Mouse (Mus musculus) left cerebral cortex, adult 9 months (tissue): ENCODE measurements around the gene Ddrgk1.

Source experiments
- DNase-seq, 2 experiments: peaks; one replicate each; pipeline ENCODE4 v3.0.0; 2022; ENCODE audit warnings: low spot score in 2 of 2

Ddrgk1 gene

DNA sequence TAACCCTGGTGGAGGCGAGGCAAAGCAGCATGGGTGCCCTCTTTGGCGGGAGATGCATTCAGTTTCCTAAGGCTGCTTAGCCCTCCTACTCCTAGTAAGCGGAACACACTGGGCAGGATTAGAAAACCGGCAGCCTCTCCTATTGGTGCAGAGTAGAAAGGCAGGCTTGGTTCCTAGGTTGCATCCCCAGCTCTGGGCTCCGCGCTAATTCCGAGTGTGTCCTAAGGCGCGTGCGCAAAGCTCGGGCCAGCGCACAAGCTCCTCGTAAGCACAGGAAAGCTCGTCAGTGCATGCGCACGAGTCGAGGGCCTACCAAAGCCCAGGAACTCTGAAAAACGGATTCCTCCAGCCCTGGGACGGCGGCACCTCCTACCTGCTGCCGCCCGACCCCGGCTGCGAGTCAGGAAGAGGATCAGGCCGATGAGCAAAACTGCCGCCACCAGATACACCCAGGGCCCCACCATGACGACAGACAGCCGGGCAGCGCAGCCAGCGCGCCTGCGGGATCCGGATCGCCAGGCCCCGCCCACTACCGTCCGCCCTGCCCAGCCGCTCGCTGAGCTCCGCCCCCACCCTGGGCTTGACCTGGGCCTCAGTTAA, at the start of gene Ddrgk1:
Gene Ddrgk1, minus strand, starts transcription at position 558 of the 600 bp plus-strand sequence.
- DNase-seq, result peak; percentile 95

DNA sequence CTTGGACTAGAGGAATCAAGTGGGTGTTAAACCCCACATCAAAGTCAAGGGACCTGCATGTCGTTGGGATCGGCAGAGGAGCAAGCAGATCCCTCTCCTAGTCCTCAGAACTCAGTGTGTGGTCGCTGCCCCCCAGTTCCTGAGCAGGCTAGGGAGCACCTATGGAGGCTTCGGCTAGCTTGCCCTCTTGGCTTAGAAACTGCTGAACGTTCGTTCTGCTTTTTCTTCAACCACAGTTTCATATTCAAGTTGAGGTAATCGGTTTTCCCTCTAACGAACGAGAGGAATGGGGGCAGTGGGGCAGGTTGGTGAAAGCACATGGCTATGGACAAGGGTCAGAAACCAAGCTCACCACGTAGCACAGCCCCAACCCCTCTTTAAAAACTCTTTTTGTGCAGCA, 42.6 kb upstream of the Ddrgk1 start:
- DNase-seq, result no peak

DNA sequence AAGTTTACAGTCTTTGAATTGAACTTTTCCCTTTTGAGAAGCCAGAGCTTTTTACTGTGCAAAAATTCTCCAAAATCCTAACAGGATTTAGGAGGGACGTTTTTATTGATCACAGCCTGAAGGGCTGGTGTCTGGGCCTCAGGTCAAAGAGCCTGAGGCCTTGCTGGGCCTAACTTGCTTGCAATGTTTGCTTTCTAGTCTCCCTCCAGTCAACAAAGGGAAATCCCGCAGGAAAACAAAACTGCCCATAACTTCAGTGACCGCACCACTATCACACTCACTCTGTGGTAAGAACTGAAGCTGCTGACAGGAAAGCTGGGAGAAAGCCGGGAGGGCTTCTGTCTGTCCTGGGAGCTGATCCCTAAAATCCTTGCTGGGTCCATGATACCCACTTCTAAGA, 42.1 kb upstream of the Ddrgk1 start:
- DNase-seq, result no peak

DNA sequence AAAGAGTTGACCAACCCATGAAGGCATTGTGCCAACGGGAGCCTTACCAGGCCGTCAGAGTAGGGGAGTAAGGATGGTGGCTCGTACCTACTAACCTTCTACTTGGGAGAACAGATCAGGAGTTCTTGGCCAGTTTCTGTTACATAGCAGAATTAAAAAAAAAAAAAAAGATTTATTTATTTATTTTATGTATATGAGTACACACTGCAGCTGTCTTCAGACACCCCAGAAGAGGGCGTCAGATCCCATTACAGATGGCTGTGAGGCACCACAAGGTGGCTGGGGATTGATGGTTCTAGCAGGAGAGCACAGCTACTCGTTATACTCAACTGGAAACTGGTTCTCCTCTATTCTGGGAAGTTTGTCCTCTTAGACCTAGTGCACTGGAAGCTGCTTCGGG, 40.7 kb upstream of the Ddrgk1 start:
- DNase-seq, result no peak

DNA sequence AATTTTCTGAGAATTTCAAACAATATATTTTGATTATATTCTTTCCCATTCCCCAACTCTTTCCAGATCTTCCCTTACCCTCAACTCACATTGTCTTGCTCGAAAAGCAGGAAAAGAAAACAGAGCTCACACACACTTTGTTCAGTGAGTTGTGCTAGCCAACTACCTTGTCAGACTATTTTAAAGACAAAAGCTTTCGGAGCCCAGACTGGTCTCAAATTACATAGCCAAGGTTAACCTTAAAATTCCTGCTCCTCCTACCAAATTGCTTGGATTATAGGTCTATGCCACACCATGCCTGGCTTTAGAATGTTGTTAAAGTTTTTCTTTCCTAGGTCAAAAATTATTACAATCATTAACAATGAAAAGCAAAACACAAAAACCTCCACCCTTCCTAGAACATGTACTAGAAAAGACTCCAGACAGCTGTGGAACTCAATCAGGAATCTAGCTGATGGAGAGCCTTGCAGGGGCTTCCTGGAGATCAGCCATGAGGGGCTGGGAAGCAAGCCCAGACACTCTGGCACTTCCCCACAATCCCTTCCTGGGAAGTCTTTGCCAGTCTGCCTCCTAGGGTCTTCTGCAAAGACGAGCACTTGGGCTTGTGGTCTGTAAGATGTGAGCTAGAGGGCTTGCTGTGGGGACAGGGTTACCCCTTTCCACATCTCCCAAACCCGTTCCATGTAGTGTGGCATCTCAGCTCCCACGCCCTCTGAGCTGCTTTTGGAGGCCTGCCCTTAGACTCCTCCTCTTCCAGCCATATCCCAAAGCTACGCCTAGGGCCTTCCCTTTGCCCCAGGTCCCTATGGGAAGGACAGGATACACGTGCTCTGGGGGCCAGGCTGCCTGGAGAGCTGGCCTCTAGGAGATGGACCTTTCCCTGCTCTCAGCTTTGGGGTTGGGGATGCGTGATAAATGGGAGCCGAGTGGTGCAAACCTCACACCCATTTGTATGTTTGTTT, 39.9 kb upstream of the Ddrgk1 start:
- DNase-seq, result no peak

DNA sequence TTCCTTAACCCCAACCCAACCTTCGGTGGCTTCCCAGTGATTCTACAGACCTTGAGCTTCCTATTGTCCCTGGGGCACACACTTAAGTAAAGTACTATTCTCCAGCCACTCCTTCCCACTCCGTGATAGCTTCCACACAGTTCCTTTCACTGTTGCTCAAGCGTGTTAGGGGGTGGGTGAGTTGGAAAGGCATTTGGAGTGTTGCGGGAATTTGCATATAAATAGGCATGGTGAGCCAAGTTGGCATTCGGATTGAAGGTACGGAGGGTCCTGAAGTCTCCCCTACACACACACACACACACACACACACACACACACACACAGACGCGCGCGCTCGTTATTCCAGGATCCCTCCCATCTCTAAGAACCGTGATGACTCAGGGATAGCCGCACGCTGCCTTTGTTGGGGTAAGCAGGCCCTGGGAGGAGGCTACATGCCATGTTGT, 33.4 kb upstream of the Ddrgk1 start:
- peak in 1 of 2 experiments; percentile 34 for DNase-seq

DNA sequence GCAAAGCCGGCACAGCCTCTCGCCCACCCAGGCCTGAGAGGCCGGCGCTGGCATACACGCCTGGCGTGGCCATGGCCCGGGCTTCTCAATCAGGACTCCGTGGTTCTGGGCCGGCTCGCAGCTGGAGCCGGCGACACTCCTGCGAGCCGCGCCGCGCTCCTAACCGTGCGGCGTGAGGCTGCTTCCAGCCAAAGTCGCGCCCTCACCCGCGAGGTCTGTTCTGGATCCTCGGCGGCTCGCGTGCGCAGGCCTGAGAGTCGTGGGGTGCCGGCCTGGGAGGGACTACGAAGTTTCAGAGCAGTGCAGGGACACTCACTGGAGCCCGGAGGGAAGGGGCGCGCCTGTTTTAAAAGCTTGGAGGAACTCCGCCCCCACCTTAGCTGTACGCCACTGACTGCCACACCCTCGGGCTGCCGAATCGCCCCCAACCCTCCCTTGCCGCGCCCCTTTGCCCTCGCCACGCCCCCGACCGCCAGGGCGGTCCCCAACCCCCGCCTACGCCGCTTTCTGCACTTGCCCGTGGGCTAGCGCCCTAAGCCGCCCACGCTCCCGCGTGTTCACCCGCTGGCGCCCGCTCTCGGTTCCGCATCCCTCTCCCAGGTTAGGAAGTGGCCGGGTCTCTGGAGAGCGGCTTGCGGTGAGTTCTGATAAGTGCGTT, 32.8 kb upstream of the Ddrgk1 start, which contains the start of gene Slc4a11:
Gene Slc4a11, minus strand, starts transcription at position 367 of the 658 bp plus-strand sequence.
- DNase-seq, result peak in 1 of 2 experiments; percentile 18

DNA sequence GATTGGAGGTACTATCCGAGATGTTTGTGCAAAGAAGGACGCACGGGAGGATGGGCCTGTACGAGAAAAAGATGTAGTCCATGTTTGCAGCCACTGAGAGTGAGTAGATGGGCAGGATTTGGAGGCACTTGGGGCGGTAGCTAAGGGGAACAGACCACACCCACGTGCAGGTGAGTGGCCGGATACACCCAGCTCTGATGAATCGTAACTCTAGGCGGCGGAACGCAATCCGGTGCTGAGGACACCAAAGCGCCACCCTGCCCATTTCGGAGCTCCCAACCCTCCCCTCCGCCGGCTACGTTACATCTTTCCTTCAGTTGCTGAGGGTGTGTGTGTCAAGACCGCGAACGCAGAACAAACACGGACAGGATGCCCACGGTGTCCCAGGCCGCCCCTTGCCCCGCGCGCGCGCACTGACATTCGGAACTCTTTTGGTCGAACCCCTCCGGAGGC, 32.3 kb upstream of the Ddrgk1 start:
- DNase-seq, result no peak

DNA sequence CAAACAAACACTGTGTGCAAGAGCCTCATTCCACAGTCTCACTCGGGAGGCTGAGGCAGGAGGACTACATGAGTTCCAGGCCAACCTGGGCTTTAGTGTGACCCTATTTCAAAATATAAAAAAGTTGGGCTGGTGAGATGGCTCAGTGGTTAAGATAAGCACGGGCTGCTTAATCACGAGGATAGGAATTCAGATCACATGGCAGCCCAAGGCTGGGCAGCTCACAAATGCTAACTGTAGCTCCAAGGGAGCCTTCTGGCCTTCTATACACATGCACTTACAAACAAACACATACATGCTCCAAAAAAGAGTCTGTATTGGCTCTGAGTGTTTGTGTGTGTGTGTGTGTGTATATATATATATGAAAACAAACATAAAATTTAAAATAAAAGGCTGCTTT, 29.1 kb upstream of the Ddrgk1 start:
- DNase-seq, result no peak

DNA sequence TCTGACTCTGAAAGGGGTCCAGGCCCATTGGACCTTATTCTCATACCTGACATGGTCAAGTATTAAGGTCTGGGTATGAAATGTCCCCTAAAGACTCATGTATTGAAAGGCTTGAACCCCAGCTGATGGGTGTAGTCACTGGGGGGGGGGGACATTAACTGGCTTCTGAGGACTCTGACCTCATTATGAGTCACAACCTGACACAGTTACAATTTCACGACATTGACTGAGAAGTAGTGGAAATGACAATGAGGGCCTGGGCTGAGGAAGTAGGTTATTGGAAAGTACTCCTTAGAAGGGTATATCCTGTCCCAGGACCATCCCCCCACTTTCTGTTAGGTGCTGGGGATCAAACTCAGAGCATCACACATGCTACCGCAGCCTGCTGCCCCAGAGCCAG, 24.6 kb upstream of the Ddrgk1 start:
- no peak for DNase-seq

DNA sequence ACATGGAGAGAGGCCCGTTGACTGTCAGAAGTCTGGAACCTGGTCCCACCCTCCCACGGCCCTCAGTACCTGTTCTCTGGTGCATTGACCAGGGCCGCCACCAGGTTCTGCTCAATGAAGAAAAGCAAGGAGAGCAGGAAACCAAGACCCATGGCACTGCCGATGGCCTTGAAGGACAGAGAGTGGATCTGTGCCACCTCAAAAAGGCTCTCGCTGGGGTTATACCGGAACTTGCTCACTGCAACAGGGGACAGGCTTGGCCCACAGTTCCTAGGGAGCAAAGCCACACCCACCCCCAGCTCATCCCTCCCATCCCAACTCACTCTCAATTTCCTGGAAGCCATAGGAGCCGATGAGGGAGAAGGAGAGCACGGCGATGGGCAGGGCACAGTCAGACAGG, 21.0 kb upstream of the Ddrgk1 start:
- no peak for DNase-seq

DNA sequence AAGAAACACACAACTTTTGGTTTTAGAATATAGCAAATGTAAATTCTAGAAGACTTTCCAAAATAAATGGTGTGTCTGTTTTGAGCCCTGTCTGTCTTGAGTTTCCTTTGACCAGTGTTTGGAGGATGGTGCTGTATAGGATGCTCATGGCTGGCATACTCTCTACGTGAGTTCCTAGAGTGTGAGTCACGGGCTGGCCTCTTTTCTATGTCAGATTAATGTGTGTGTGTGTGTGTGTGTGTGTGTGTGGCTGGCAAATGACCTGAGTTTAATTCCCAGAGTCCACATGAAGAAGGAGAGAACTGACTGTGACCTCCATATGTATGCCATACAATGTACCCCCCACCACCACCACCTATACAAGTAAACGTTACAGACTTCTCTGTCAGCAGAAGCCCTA, 17.1 kb upstream of the Ddrgk1 start:
- DNase-seq, result no peak

DNA sequence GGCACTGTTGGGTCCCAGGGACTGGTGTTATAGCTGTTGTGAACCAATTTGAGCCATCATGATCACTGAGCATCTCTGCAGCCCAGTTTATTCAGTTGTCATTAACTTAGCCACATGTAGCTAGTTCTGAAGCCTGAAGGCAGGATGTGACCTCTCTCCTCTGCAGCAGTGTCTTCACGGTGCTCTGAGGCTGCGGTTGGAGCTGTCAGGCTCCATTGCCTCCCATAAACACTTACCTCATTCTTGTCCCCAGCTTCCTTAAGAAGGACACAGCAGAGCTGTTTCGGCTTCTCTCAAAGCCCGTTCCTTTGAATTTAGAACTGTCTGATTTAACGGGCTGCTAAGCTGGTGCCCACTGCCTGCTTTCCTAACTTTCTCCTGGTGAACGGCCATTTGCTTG, 15.4 kb upstream of the Ddrgk1 start:
- no peak for DNase-seq

DNA sequence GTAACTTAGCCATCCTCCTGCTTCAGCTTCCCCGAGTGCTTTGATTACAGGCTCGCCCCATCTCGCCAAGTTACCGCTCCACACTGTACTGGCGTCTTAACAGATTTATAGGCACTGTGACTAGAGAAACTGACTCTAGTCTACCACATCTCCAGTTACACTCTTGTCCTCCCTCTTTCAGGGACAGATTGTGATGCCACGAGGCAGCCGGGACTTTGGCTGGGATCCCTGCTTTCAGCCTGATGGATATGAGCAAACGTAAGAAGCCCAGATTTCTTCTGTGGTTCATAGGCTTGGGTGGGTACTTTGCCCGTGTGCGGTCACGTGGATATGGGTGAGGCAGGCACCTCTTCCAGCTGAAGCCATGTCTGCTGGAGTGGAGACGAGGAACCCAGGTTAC, 14.7 kb upstream of the Ddrgk1 start:
- DNase-seq, result no peak

DNA sequence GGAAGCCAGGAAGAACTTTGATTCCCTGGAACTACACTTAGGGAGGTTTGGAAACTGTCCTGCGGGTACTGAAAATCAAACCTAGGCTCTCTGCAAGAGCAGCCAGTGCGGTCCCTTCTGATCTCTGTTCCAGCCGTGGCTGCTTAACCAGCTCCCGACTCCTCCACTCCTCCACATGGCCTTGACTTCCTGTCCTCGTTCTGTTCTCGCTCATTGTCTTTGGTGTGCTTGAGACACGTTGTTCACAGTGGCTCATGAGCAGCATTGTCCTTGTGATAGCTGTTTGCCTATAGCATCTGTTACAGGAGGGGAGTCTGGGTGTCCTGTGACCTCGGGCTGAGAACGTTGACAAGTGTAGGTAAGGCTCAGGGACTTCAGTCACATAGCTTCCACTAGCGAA, 12.8 kb upstream of the Ddrgk1 start:
- no peak for DNase-seq

DNA sequence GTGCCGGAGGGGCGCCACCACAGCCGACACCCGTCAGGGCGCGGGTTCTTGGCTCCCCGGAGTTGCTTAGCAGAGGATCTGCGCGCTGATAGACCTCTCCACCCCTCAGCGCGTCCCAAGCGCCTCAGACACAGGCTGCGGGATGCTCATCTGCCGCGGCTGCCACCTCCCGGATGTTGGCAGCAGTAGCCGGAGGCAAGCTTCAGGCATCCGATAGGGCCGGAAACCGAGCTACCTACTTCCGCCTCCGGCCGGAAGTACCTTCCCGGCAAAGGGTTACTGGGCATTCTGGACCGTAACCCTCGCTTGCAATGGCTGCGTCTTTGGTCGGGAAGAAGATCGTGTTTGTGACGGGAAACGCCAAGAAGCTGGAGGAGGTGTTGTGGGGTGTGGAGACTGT, 3.1 kb upstream of the Ddrgk1 start, which contains the start of gene Itpa:
Gene Itpa, plus strand, starts transcription at position 52 of the 400 bp plus-strand sequence.
- peak; percentile 68 to 88 for DNase-seq

DNA sequence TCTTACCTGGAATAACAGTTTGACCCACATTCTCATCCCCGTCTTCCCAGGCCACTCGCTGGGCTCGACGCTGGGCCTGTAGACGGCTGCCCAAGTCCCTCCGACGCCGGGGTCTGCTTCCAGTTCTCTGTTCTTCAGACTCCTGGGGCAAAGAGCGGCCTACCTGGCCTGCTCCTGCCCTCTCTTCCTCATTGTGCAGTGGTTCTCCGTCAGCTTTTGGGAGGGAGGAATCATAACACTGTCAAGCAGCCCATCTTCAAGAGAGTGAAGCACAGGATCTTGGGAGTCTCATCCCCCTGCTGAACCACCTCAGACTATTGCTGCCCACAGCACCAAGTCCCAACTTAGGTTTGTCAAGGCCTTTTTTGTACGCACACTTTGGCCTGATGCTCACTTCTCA, 1.1 kb downstream of the Ddrgk1 start:
- DNase-seq, result no peak

DNA sequence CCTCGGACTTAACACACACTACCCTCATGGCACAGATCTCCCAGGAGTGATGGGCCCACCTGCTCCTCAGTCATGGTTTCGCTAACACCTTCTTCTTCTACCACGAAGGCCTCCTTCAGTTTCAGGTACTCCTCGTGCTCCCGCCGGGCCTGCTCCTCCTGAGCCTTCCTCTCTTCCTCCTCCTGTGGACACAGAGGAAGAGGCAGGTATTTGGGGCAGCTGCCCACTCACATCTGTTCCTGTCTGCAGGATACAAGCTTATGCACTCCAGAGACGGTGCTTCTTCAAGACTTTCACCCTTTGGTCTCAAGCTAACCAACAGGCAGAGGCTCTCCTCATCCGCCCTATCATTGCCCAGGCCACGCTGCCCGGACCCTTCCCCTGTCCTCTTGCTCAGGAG, 5.9 kb downstream of the Ddrgk1 start:
- DNase-seq, result no peak

DNA sequence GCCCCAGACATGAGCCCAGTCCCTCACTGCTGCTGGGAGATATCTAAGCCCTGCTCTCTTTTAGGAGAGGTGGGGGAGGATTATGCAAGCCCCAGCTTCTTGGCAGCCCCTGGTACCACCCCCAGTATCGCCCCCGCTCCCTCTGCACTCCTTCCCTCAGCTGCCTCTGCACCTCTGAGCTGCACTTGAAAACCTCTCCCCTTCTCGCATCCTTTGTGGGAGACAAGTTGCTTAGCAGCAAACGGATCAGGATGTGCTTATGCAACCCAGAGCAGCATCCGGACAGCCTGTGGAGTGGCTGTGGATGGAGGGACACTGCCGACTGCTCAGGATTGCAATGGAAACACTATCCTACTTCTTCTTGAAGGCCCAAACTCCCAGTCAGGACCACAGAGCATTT, 6.9 kb downstream of the Ddrgk1 start:
- DNase-seq, result peak; percentile 86 to 89

DNA sequence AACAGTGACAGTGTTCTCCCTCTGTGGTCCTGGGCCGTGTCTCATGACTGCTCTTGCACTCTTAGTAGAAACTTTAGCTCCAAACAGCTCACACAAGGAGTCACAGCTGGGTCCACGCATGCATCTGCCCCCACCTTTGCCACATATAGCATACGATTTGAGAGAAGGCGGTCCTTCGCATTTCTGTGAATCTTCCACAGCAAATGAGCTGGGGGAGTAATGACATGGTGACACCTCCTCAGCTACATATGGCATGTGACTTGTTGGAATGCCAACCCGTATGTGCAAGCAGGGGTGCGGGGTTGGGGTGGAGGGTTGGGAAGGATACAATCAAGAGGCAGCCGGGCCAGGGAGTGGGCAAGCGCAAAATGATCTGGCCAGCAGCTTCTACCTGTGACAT, 7.9 kb downstream of the Ddrgk1 start:
- DNase-seq, result peak; percentile 84

DNA sequence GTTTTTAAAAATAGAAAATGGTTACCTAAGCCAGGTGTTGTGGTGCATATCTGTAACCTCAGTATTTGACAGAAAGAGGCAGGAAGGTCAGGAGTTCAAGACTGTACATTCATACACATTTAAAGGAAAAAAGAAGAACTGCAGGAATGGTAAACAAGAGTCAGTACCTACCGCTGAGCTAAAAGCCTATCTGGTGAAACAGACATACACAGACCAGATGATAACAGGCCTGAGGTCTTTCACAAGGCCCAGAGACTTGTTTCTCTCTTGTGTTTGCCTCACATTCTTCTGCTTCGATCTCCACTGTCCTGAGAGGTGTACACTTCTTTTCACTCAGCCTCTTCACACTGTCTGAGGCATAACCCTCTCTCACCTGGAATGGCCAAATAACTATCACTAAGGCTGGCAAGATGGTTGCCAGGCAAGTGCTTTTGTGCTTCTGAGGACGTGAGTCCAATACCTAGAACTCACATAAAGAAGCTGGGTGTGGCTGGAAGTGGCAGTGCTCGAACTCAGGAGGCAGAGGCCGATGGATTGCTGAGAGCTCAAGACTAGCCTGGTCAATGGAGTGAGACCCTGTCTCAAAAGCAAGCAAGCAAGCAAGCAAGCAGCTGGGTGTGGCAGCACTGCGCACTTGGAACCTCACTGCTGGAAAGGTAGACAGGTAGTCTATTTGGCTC, 8.7 kb downstream of the Ddrgk1 start:
- DNase-seq, result no peak

DNA sequence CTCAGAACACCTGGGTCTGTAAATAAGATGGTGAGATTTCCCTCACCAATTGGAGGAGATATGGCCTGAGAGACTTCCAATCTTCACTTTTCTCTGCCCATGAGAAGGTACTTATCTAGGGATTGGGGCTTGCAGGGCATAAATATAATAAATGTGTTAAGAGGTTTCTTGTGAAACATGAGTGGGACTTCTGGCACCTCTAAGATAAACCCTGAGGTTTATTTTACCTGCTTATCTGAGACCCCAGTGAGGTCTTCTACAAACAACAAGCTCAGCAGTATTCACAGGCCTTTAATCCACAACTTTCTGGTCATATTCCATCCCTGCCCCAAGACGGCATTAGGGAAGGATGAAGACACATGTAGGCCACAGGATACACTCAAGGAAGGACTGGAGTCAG, 10.7 kb downstream of the Ddrgk1 start:
- no peak for DNase-seq
